Mouse (Mus musculus) limb, embryonic 11.5 days (tissue): ENCODE measurements around the gene Itpripl2. TPM values are rescaled to one million over a fixed set of nuclear protein-coding genes. Genes with fewer than 3 reads are reported as not detected.

Experiments used
- ATAC-seq: fragments of 200-750 bp; cut with Nextera tagmentation; 2 replicates; pipeline ENCODE4 v1.8.0; 2017; ENCODE audit warnings: low read depth; ENCODE audit not compliant: insufficient number of reproducible peaks, low FRiP score, low TSS enrichment
- DNase-seq: peaks from one replicate; pipeline ENCODE4 v3.0.0-alpha.2; 2015; ENCODE audit warnings: low spot score
- H3K27ac ChIP-seq: fragments of 300-500 bp; sonication (generic); replicated peaks from 2 replicates; pipeline ENCODE4 v1.5.1; 2014; ENCODE audit warnings: low read depth, mild to moderate bottlenecking, low read length
- H3K27me3 ChIP-seq: fragments of 300-500 bp; sonication (generic); 2 replicates; pipeline ENCODE4 v1.6.1; 2014; ENCODE audit warnings: mild to moderate bottlenecking, low read length, mixed read lengths; ENCODE audit not compliant: control insufficient read depth, insufficient read depth
- H3K36me3 ChIP-seq: fragments of 300-500 bp; sonication (generic); 2 replicates; pipeline ENCODE4 v1.6.1; 2014; ENCODE audit warnings: mild to moderate bottlenecking, low read length, moderate library complexity, mixed read lengths; ENCODE audit not compliant: control insufficient read depth, insufficient read depth
- H3K4me1 ChIP-seq: fragments of 300-500 bp; sonication (generic); 2 replicates; pipeline ENCODE4 v1.6.1; 2014; ENCODE audit warnings: low read length, mixed read lengths; ENCODE audit not compliant: control insufficient read depth, insufficient read depth
- H3K4me2 ChIP-seq: fragments of 300-500 bp; sonication (generic); 2 replicates; pipeline ENCODE4 v1.6.1; 2014; ENCODE audit warnings: low read depth, mild to moderate bottlenecking, moderate library complexity; ENCODE audit not compliant: severe bottlenecking
- H3K4me3 ChIP-seq: fragments of 300-500 bp; sonication (generic); 2 replicates; pipeline ENCODE4 v1.5.1; 2014; ENCODE audit warnings: low read depth, low read length
- H3K9ac ChIP-seq: fragments of 300-500 bp; sonication (generic); 2 replicates; pipeline ENCODE4 v1.6.1; 2014; ENCODE audit warnings: mild to moderate bottlenecking, low read length
- H3K9me3 ChIP-seq: fragments of 300-500 bp; sonication (generic); 2 replicates; pipeline ENCODE4 v1.6.1; 2016; ENCODE audit warnings: low read length; ENCODE audit not compliant: control insufficient read depth
- WGBS: fragments of 180-500 bp; shearing (Covaris S2); extraction: QIAGEN DNeasy Blood & Tissue Kit; methylation state at CpG from one replicate; pipeline ENCODE4 v1.1.7; 2014; 5-methylcytosine and 5-hydroxymethylcytosine counted together
- polyA plus RNA-seq: library from polyadenylated mRNA; unstranded; fragments of >200 nt; fragmentation: Nextera tagmentation; extraction: Ambion mirVana; gene quantifications from 2 replicates; pipeline ENCODE4 v1.2.1, GENCODE M21; 2014

The Itpripl2 gene
- polyA plus RNA-seq, 1 experiment from 2014 or later: 1.3 TPM

GRCm38 (mm10) chr7:118462818-118463762, 28.7 kb downstream of the Itpripl2 start:
- no peaks in the 10 kb centered on the region for H3K27me3 ChIP-seq
- H3K4me2 ChIP-seq: no peak overlapping the region
- DNase-seq: no peak
- H3K27ac ChIP-seq: no peak overlapping the region
- H3K4me1 ChIP-seq: peaks cover 5% of the 10 kb centered on the region; the same call in 1 of the 2 replicates
- no peak for ATAC-seq
- 49% methylated on average over 11 of the region's 11 CpGs for WGBS
- no peak overlapping the region for H3K4me3 ChIP-seq
- no peak overlapping the region for H3K9ac ChIP-seq
- no peaks in the 10 kb centered on the region for H3K36me3 ChIP-seq
- H3K9me3 ChIP-seq: no peaks in the 10 kb centered on the region

GRCm38 (mm10) chr7:118461400-118462136, 30.2 kb downstream of the Itpripl2 start:
- no peak for ATAC-seq
- Histone ChIP-seq H3K4me3 (no peak overlapping the region), H3K27ac (no peak overlapping the region), H3K9me3 (no peaks in the 10 kb centered on the region), H3K36me3 (no peaks in the 10 kb centered on the region), H3K27me3 (no peaks in the 10 kb centered on the region), H3K4me2 (no peak overlapping the region), H3K9ac (no peak overlapping the region), H3K4me1 (peaks cover 5% of the 10 kb centered on the region; the same call in 1 of the 2 replicates)
- 70% methylated on average over 16 of the region's 16 CpGs for WGBS
- DNase-seq: no peak

- 75% methylated on average over 4 of the region's 4 CpGs for WGBS
- no peaks in the 10 kb centered on the region for H3K9me3 ChIP-seq
- no peak overlapping the region for H3K27ac ChIP-seq
- no peak overlapping the region for H3K4me2 ChIP-seq
- no peaks in the 10 kb centered on the region for H3K27me3 ChIP-seq
- no peaks in the 10 kb centered on the region for H3K36me3 ChIP-seq
- DNase-seq (no peak), ATAC-seq (no peak)
- peaks cover under 1% of the 10 kb centered on the region; the same call in 1 of the 2 replicates for H3K4me1 ChIP-seq
- H3K4me3 ChIP-seq: no peak overlapping the region
- H3K9ac ChIP-seq: no peak overlapping the region
These were observed 38.1 kb downstream of the Itpripl2 start for GRCm38 (mm10) chr7:118453722-118454121.

GRCm38 (mm10) chr7:118452940-118453339, 38.8 kb downstream of the Itpripl2 start:
- Histone ChIP-seq H3K36me3 (no peaks in the 10 kb centered on the region), H3K9me3 (no peaks in the 10 kb centered on the region), H3K4me3 (no peak overlapping the region), H3K27me3 (no peaks in the 10 kb centered on the region), H3K4me2 (no peak overlapping the region), H3K27ac (no peak overlapping the region), H3K4me1 (peaks cover 7% of the 10 kb centered on the region), H3K9ac (no peak overlapping the region)
- no peak for DNase-seq
- 40% methylated on average over 2 of the region's 2 CpGs for WGBS
- ATAC-seq: no peak

- peak within 1 kb of the TSS; percentile 97 for H3K4me2 ChIP-seq
- H3K4me1 ChIP-seq: peaks cover 11% of the 10 kb centered on the region
- no peaks in the 10 kb centered on the region for H3K36me3 ChIP-seq
- WGBS: under 1% methylated on average over 50 of the region's 58 CpGs
- H3K9me3 ChIP-seq: no peaks in the 10 kb centered on the region
- ATAC-seq (peak; percentile 65), DNase-seq (peak; percentile 85)
- 0 out of 2 replicates have a peak, but pooled peaks cover 6% of the 10 kb centered on the region for H3K27me3 ChIP-seq
- H3K27ac ChIP-seq: no peak within 1 kb of the TSS
- peak within 1 kb of the TSS; percentile 62 for H3K4me3 ChIP-seq
- peak within 1 kb of the TSS; percentile 63 for H3K9ac ChIP-seq
These were observed 43.4 kb downstream of the Itpripl2 start, which contains the start of gene Syt17 for GRCm38 (mm10) chr7:118448134-118448967. TSS of gene Syt17 (minus strand) at chr7:118448222.

GRCm38 (mm10) chr7:118447291-118448133, 44.3 kb downstream of the Itpripl2 start:
- under 1% methylated on average over 64 of the region's 65 CpGs for WGBS
- Histone ChIP-seq H3K4me2 (peak overlapping the region; percentile 97), H3K36me3 (no peaks in the 10 kb centered on the region), H3K4me3 (peak overlapping the region; percentile 62), H3K9me3 (no peaks in the 10 kb centered on the region), H3K27me3 (0 out of 2 replicates have a peak, but pooled peaks cover 6% of the 10 kb centered on the region), H3K9ac (peak overlapping the region; percentile 63), H3K27ac (no peak overlapping the region), H3K4me1 (peaks cover 11% of the 10 kb centered on the region)
- DNase-seq: peak; percentile 67
- ATAC-seq: peak; percentile 44; the same call in 1 of the 2 replicates

- 0 out of 2 replicates have a peak, but pooled peaks cover 6% of the 10 kb centered on the region for H3K27me3 ChIP-seq
- WGBS: 55% methylated on average over 7 of the region's 7 CpGs
- no peak for ATAC-seq
These were observed 47.8 kb downstream of the Itpripl2 start for GRCm38 (mm10) chr7:118443895-118444485.

More at GRCm38 (mm10) chr7:118443895-118444485, 47.8 kb downstream of the Itpripl2 start:
- Histone ChIP-seq H3K4me2 (no peak overlapping the region), H3K27ac (no peak overlapping the region), H3K9ac (no peak overlapping the region), H3K4me3 (no peak overlapping the region), H3K36me3 (no peaks in the 10 kb centered on the region), H3K4me1 (peaks cover 11% of the 10 kb centered on the region), H3K9me3 (no peaks in the 10 kb centered on the region)
- no peak for DNase-seq
